8 mouse cellular contexts compared by ENCODE assay signal in genomic region chr4:148166431-148166830, GRCm38 (mm10). TPM values are rescaled to one million over a fixed set of nuclear protein-coding genes. Genes with fewer than 3 reads are reported as not detected.
DNase-seq lines count a peak whose midpoint lies in the region; ATAC-seq and TF ChIP-seq lines count a peak whose summit lies in the region.

No protein-coding gene starts in this region.

- no peaks in the 10 kb centered on the region for H3K4me1 ChIP-seq in lung, embryonic 14.5 days (ENCODE audit: insufficient read depth)
- H3K4me1 ChIP-seq in forebrain, postnatal 0 days (ENCODE audit: insufficient read depth): 0 out of 2 replicates have a peak, but pooled peaks cover 4% of the 10 kb centered on the region
- H3K4me1 ChIP-seq in neural tube, embryonic 15.5 days: peaks cover 37% of the 10 kb centered on the region
- peaks cover 6% of the 10 kb centered on the region; the same call in 1 of the 2 replicates for H3K4me1 ChIP-seq in liver, embryonic 11.5 days (replicated peaks; ENCODE audit: control insufficient read depth, insufficient read depth, low read length)

- ATAC-seq in lung, embryonic 14.5 days (ENCODE audit: insufficient read depth): no peak
- peak; percentile 84 for ATAC-seq in forebrain, postnatal 0 days
- peak; percentile 72 for ATAC-seq in neural tube, embryonic 15.5 days (ENCODE audit: low FRiP score)
- no peak for ATAC-seq in liver, embryonic 11.5 days (replicated peaks; ENCODE audit: low FRiP score)

- no peaks in the 10 kb centered on the region for H3K36me3 ChIP-seq in lung, embryonic 14.5 days (ENCODE audit: insufficient read depth)
- H3K36me3 ChIP-seq in forebrain, postnatal 0 days (ENCODE audit: insufficient read depth): no peaks in the 10 kb centered on the region
- no peaks in the 10 kb centered on the region for H3K36me3 ChIP-seq in neural tube, embryonic 15.5 days
- no peaks in the 10 kb centered on the region for H3K36me3 ChIP-seq in liver, embryonic 11.5 days (ENCODE audit: control insufficient read depth, insufficient read depth, low read length)

- H3K9ac ChIP-seq in lung, embryonic 14.5 days: no peak overlapping the region
- no peak overlapping the region for H3K9ac ChIP-seq in forebrain, postnatal 0 days
- no peak overlapping the region for H3K9ac ChIP-seq in neural tube, embryonic 15.5 days (replicated peaks)
- no peak overlapping the region for H3K9ac ChIP-seq in liver, embryonic 11.5 days (ENCODE audit: low read depth, low read length)

- no peak overlapping the region for H3K4me3 ChIP-seq in lung, embryonic 14.5 days (ENCODE audit: low read depth, low read length)
- no peak overlapping the region for H3K4me3 ChIP-seq in forebrain, postnatal 0 days (ENCODE audit: low read depth, low read length)
- H3K4me3 ChIP-seq in left cerebral cortex, adult 2 months: no peak overlapping the region
- 0 out of 2 replicates have a peak overlapping the region, but pooled peaks have one; percentile 5 for H3K4me3 ChIP-seq in neural tube, embryonic 15.5 days (replicated peaks)
- no peak overlapping the region for H3K4me3 ChIP-seq in liver, embryonic 11.5 days (ENCODE audit: low read depth, low read length)

- no peak for DNase-seq in lung, embryonic 14.5 days
- no peak for DNase-seq in lung, postnatal 10 days
- peak; percentile 80 for DNase-seq in forebrain, postnatal 0 days
- peak; percentile 68 to 82 for DNase-seq in left cerebral cortex, adult 2 months (ENCODE audit: extremely low spot score in 1 of 2, low spot score in 2 of 2)
- no peak for DNase-seq in kidney, adult 9 months
- DNase-seq in kidney, postnatal 25 days: no peak
- no peak for DNase-seq in liver, embryonic 11.5 days (ENCODE audit: low spot score)

- intact Hi-C loops in left cerebral cortex, adult 2 months (cut with DNase I): no loop called here

- H3K27ac ChIP-seq in lung, embryonic 14.5 days (ENCODE audit: low read depth): no peak overlapping the region
- peak overlapping the region; percentile 40; the same call in 1 of the 2 replicates for H3K27ac ChIP-seq in forebrain, postnatal 0 days (ENCODE audit: low read depth, low read length)
- peak overlapping the region; percentile 79; the same call in 1 of the 2 replicates for H3K27ac ChIP-seq in left cerebral cortex, adult 2 months
- H3K27ac ChIP-seq in neural tube, embryonic 15.5 days (replicated peaks): peak overlapping the region; percentile 80
- H3K27ac ChIP-seq in liver, embryonic 11.5 days (ENCODE audit: low read depth, low read length): no peak overlapping the region

- H3K4me2 ChIP-seq in lung, embryonic 14.5 days: peak overlapping the region; percentile 32; the same call in 1 of the 2 replicates
- H3K4me2 ChIP-seq in forebrain, postnatal 0 days (ENCODE audit: low read depth): peak overlapping the region; percentile 36
- peak overlapping the region; percentile 43 for H3K4me2 ChIP-seq in neural tube, embryonic 15.5 days
- no peak overlapping the region for H3K4me2 ChIP-seq in liver, embryonic 11.5 days

- no peaks in the 10 kb centered on the region for H3K9me3 ChIP-seq in lung, embryonic 14.5 days (ENCODE audit: low read depth, low read length)
- H3K9me3 ChIP-seq in forebrain, postnatal 0 days (ENCODE audit: low read length): no peaks in the 10 kb centered on the region
- no peaks in the 10 kb centered on the region for H3K9me3 ChIP-seq in neural tube, embryonic 15.5 days (replicated peaks)
- H3K9me3 ChIP-seq in liver, embryonic 11.5 days (ENCODE audit: control insufficient read depth, low read length): no peaks in the 10 kb centered on the region

- 5% methylated on average over 10 of the region's 10 CpGs for WGBS in lung, embryonic 14.5 days
- 5% methylated on average over 10 of the region's 10 CpGs for WGBS in forebrain, postnatal 0 days
- 4% methylated on average over 10 of the region's 10 CpGs for WGBS in neural tube, embryonic 15.5 days
- 19% methylated on average over 10 of the region's 10 CpGs for WGBS in liver, embryonic 11.5 days

- H3K27me3 ChIP-seq in lung, embryonic 14.5 days (ENCODE audit: insufficient read depth, low read length): peaks cover 69% of the 10 kb centered on the region
- peaks cover 43% of the 10 kb centered on the region for H3K27me3 ChIP-seq in forebrain, postnatal 0 days (ENCODE audit: insufficient read depth, low read length)
- H3K27me3 ChIP-seq in neural tube, embryonic 15.5 days (replicated peaks): peaks cover 59% of the 10 kb centered on the region
- peaks cover 77% of the 10 kb centered on the region for H3K27me3 ChIP-seq in liver, embryonic 11.5 days (replicated peaks; ENCODE audit: control insufficient read depth, insufficient read depth, low read length)

- TF ChIP-seq CTCF in lung, embryonic 14.5 days (IDR thresholded peaks at IDR 0.05; ENCODE audit: low read depth): no peak
- TF ChIP-seq CTCF in forebrain, postnatal 0 days (IDR thresholded peaks at IDR 0.05; ENCODE audit: low read depth): no peak
- TF ChIP-seq CTCF in left cerebral cortex, adult 2 months (IDR thresholded peaks at IDR 0.05): no peak

RNA-seq across cellular contexts. Expression of gene Fbxo2, which starts 6.0 kb away (rescaled TPM):
- 0.72 and 1.1 TPM in 2 replicates for polyA plus RNA-seq in lung, embryonic 14.5 days (2014; fragmentation: Nextera tagmentation; extraction: Ambion mirVana)
- 10.2 and 11.9 TPM in 2 replicates for total RNA-seq in forebrain, postnatal 0 days (2014; rRNA removed)
- polyA plus RNA-seq in forebrain, postnatal 0 days (2015; fragmentation: Nextera tagmentation; extraction: Ambion mirVana): 11.4 and 15.6 TPM in 2 replicates
- 100 to 1,000 TPM; 101 to 107 TPM for total RNA-seq in left cerebral cortex, adult 2 months (2021)
- 17.2 and 19.0 TPM in 2 replicates for polyA plus RNA-seq in neural tube, embryonic 15.5 days (2015; fragmentation: Nextera tagmentation; extraction: Ambion mirVana)
- polyA plus RNA-seq in liver, embryonic 11.5 days (2014; fragmentation: Nextera tagmentation; extraction: Ambion mirVana): 0.73 and 0.74 TPM in 2 replicates

RNA-seq across cellular contexts. Expression of gene Fbxo44, which starts 6.1 kb away (rescaled TPM):
- 9.3 and 11.0 TPM in 2 replicates for polyA plus RNA-seq in lung, embryonic 14.5 days (2014; fragmentation: Nextera tagmentation; extraction: Ambion mirVana)
- 126 and 132 TPM in 2 replicates for total RNA-seq in forebrain, postnatal 0 days (2014; rRNA removed)
- 73.3 and 81.4 TPM in 2 replicates for polyA plus RNA-seq in forebrain, postnatal 0 days (2015; fragmentation: Nextera tagmentation; extraction: Ambion mirVana)
- 100 to 1,000 TPM; 140 to 156 TPM for total RNA-seq in left cerebral cortex, adult 2 months (2021)
- polyA plus RNA-seq in neural tube, embryonic 15.5 days (2015; fragmentation: Nextera tagmentation; extraction: Ambion mirVana): 89.4 and 104 TPM in 2 replicates
- polyA plus RNA-seq in liver, embryonic 11.5 days (2014; fragmentation: Nextera tagmentation; extraction: Ambion mirVana): 2.9 and 3.0 TPM in 2 replicates

RNA-seq across cellular contexts. Expression of gene Fbxo6, which starts 14.5 kb away (rescaled TPM):
- polyA plus RNA-seq in lung, embryonic 14.5 days (2014; fragmentation: Nextera tagmentation; extraction: Ambion mirVana): 10.8 and 12.3 TPM in 2 replicates
- total RNA-seq in forebrain, postnatal 0 days (2014; rRNA removed): 22.0 and 24.0 TPM in 2 replicates
- 22.8 and 24.9 TPM in 2 replicates for polyA plus RNA-seq in forebrain, postnatal 0 days (2015; fragmentation: Nextera tagmentation; extraction: Ambion mirVana)
- total RNA-seq in left cerebral cortex, adult 2 months (2021): 10 to 100 TPM; 28.9 to 30.2 TPM
- polyA plus RNA-seq in neural tube, embryonic 15.5 days (2015; fragmentation: Nextera tagmentation; extraction: Ambion mirVana): 20.6 and 21.9 TPM in 2 replicates
- polyA plus RNA-seq in liver, embryonic 11.5 days (2014; fragmentation: Nextera tagmentation; extraction: Ambion mirVana): 30.6 and 34.4 TPM in 2 replicates

RNA-seq across cellular contexts. Expression of gene Draxin, which starts 35.9 kb away (rescaled TPM):
- polyA plus RNA-seq in lung, embryonic 14.5 days (2014; fragmentation: Nextera tagmentation; extraction: Ambion mirVana): not detected in 2 replicates
- total RNA-seq in forebrain, postnatal 0 days (2014; rRNA removed): 37.5 and 40.5 TPM in 2 replicates
- 6.8 and 8.7 TPM in 2 replicates for polyA plus RNA-seq in forebrain, postnatal 0 days (2015; fragmentation: Nextera tagmentation; extraction: Ambion mirVana)
- total RNA-seq in left cerebral cortex, adult 2 months (2021): under 1 TPM; 0.20 to 0.30 TPM
- polyA plus RNA-seq in neural tube, embryonic 15.5 days (2015; fragmentation: Nextera tagmentation; extraction: Ambion mirVana): 7.3 and 10.4 TPM in 2 replicates
- 0.12 and 0.31 TPM in 2 replicates for polyA plus RNA-seq in liver, embryonic 11.5 days (2014; fragmentation: Nextera tagmentation; extraction: Ambion mirVana)

RNA-seq across cellular contexts. Expression of gene Mad2l2, which starts 36.2 kb away (rescaled TPM):
- 60.2 and 61.1 TPM in 2 replicates for polyA plus RNA-seq in lung, embryonic 14.5 days (2014; fragmentation: Nextera tagmentation; extraction: Ambion mirVana)
- total RNA-seq in forebrain, postnatal 0 days (2014; rRNA removed): 43.6 and 45.7 TPM in 2 replicates
- 102 and 104 TPM in 2 replicates for polyA plus RNA-seq in forebrain, postnatal 0 days (2015; fragmentation: Nextera tagmentation; extraction: Ambion mirVana)
- total RNA-seq in left cerebral cortex, adult 2 months (2021): 10 to 100 TPM; 14.2 to 16.1 TPM
- 99.2 and 99.9 TPM in 2 replicates for polyA plus RNA-seq in neural tube, embryonic 15.5 days (2015; fragmentation: Nextera tagmentation; extraction: Ambion mirVana)
- polyA plus RNA-seq in liver, embryonic 11.5 days (2014; fragmentation: Nextera tagmentation; extraction: Ambion mirVana): 41.4 and 44.7 TPM in 2 replicates

Comparison
In these comparisons a context has a peak if more than half of its experiments do, and no peak if none do; other contexts are left out.
1. ATAC-seq: peak in forebrain, postnatal 0 days (single experiment) and neural tube, embryonic 15.5 days (single experiment); none in lung, embryonic 14.5 days (single experiment) and liver, embryonic 11.5 days (single experiment).
2. DNase-seq: peak in forebrain, postnatal 0 days (single experiment) and left cerebral cortex, adult 2 months (2 of 2); none in lung, embryonic 14.5 days (single experiment), lung, postnatal 10 days (single experiment), kidney, adult 9 months (single experiment), kidney, postnatal 25 days (0 of 2) and liver, embryonic 11.5 days (single experiment).
3. H3K27ac ChIP-seq: peak in forebrain, postnatal 0 days (single experiment), left cerebral cortex, adult 2 months (single experiment) and neural tube, embryonic 15.5 days (single experiment); none in lung, embryonic 14.5 days (single experiment) and liver, embryonic 11.5 days (single experiment).